In genomic region chr19:53359160-53360033, GRCm38 (mm10) we compare ENCODE assay signal across 8 mouse cellular contexts. TPM values are rescaled to one million over a fixed set of nuclear protein-coding genes. Genes with fewer than 3 reads are reported as not detected.
DNase-seq lines count a peak whose midpoint lies in the region; ATAC-seq and TF ChIP-seq lines count a peak whose summit lies in the region.

No protein-coding gene starts in this region.

- peak; percentile 70 for DNase-seq in kidney, adult 18-20 months
- no peak for DNase-seq in kidney, adult 11 months
- DNase-seq in adrenal gland, postnatal 10 days: peak; percentile 80
- peak; percentile 15 for DNase-seq in fibroblast of lung, adult 2 months (ENCODE audit: low read depth)
- peak; percentile 46 for DNase-seq in liver, postnatal 0 days
- DNase-seq in stomach, postnatal 0 days (ENCODE audit: low spot score): peak; percentile 31
- no peak for DNase-seq in embryo, embryonic 10 days (ENCODE audit: low spot score)

- peaks cover 16% of the 10 kb centered on the region for H3K4me1 ChIP-seq in hindbrain, embryonic 16.5 days (ENCODE audit: control insufficient read depth, insufficient read depth, low read depth, low read length)
- peaks cover 7% of the 10 kb centered on the region; the same call in 1 of the 2 replicates for H3K4me1 ChIP-seq in liver, postnatal 0 days (ENCODE audit: insufficient read depth)
- H3K4me1 ChIP-seq in stomach, postnatal 0 days (replicated peaks; ENCODE audit: control insufficient read depth, insufficient read depth): no peaks in the 10 kb centered on the region

- ATAC-seq in hindbrain, embryonic 16.5 days: peak; percentile 78
- peak; percentile 77 for ATAC-seq in liver, postnatal 0 days
- ATAC-seq in stomach, postnatal 0 days (ENCODE audit: low FRiP score, low TSS enrichment): peak; percentile 22; the same call in 1 of the 2 replicates

- H3K9ac ChIP-seq in hindbrain, embryonic 16.5 days (ENCODE audit: low read depth, low read length): no peak overlapping the region
- H3K9ac ChIP-seq in liver, postnatal 0 days (replicated peaks): peak overlapping the region; percentile 18
- H3K9ac ChIP-seq in stomach, postnatal 0 days (ENCODE audit: low read length): no peak overlapping the region

- no peaks in the 10 kb centered on the region for H3K36me3 ChIP-seq in hindbrain, embryonic 16.5 days (ENCODE audit: control insufficient read depth, insufficient read depth, low read length)
- H3K36me3 ChIP-seq in liver, postnatal 0 days (replicated peaks; ENCODE audit: insufficient read depth, low read length): peaks cover 2% of the 10 kb centered on the region; the same call in 1 of the 2 replicates
- H3K36me3 ChIP-seq in stomach, postnatal 0 days (ENCODE audit: control insufficient read depth, insufficient read depth, low read length): no peaks in the 10 kb centered on the region; the same call in 1 of the 2 replicates

- peak overlapping the region; percentile 76 for H3K27ac ChIP-seq in hindbrain, embryonic 16.5 days (ENCODE audit: low read depth, low read length)
- H3K27ac ChIP-seq in liver, postnatal 0 days (ENCODE audit: low read depth): peak overlapping the region; percentile 92
- no peak overlapping the region for H3K27ac ChIP-seq in stomach, postnatal 0 days (replicated peaks)

- WGBS in hindbrain, embryonic 16.5 days: 27% methylated on average over 22 of the region's 22 CpGs
- 72% methylated on average over 22 of the region's 22 CpGs for WGBS in liver, postnatal 0 days (ENCODE audit: insufficient replicate concordance)
- 44% methylated on average over 22 of the region's 22 CpGs for WGBS in stomach, postnatal 0 days

- no peaks in the 10 kb centered on the region for H3K9me3 ChIP-seq in hindbrain, embryonic 16.5 days (ENCODE audit: control insufficient read depth, low read length)
- H3K9me3 ChIP-seq in liver, postnatal 0 days (ENCODE audit: low read length): no peaks in the 10 kb centered on the region
- no peaks in the 10 kb centered on the region for H3K9me3 ChIP-seq in stomach, postnatal 0 days (ENCODE audit: control insufficient read depth, low read length)

- H3K4me3 ChIP-seq in hindbrain, embryonic 16.5 days (ENCODE audit: low read length): peak overlapping the region; percentile 5; the same call in 1 of the 2 replicates
- H3K4me3 ChIP-seq in liver, postnatal 0 days (ENCODE audit: low read depth, low read length): 0 out of 2 replicates have a peak overlapping the region, but pooled peaks have one; percentile 3
- H3K4me3 ChIP-seq in stomach, postnatal 0 days (ENCODE audit: low read depth, low read length): peak overlapping the region; percentile 12; the same call in 1 of the 2 replicates

- no peak for TF ChIP-seq CTCF in liver, postnatal 0 days (IDR thresholded peaks at IDR 0.05; ENCODE audit: low read depth)
- no peak for TF ChIP-seq CTCF in stomach, postnatal 0 days (IDR thresholded peaks at IDR 0.05; ENCODE audit: low read depth)

- TF ChIP-seq EP300 in liver, postnatal 0 days (IDR thresholded peaks at IDR 0.05; ENCODE audit: low read depth): no peak
- no peak for TF ChIP-seq EP300 in stomach, postnatal 0 days (optimal IDR thresholded peaks at IDR 0.05)

- H3K27me3 ChIP-seq in hindbrain, embryonic 16.5 days (replicated peaks; ENCODE audit: control insufficient read depth, insufficient read depth, low read length): no peaks in the 10 kb centered on the region
- no peaks in the 10 kb centered on the region for H3K27me3 ChIP-seq in liver, postnatal 0 days (ENCODE audit: insufficient read depth, low read length)
- no peaks in the 10 kb centered on the region for H3K27me3 ChIP-seq in stomach, postnatal 0 days (ENCODE audit: control insufficient read depth, insufficient read depth, low read length)

- peak overlapping the region; percentile 40 for H3K4me2 ChIP-seq in hindbrain, embryonic 16.5 days (ENCODE audit: low read length)
- H3K4me2 ChIP-seq in liver, postnatal 0 days (ENCODE audit: low read depth, low read length): peak overlapping the region; percentile 47
- peak overlapping the region; percentile 46 for H3K4me2 ChIP-seq in stomach, postnatal 0 days (replicated peaks; ENCODE audit: low read depth)

RNA-seq across cellular contexts. Expression of gene Gm10197, which starts 12.2 kb away (rescaled TPM):
- total RNA-seq in adrenal gland, postnatal 10 days (2021): not detected
- not detected in 2 replicates for polyA plus RNA-seq in hindbrain, embryonic 16.5 days (2015; fragmentation: Nextera tagmentation; extraction: Ambion mirVana)
- polyA plus RNA-seq in liver, postnatal 0 days (2015; fragmentation: Nextera tagmentation; extraction: Ambion mirVana): not detected in 2 replicates
- not detected in 2 replicates for polyA plus RNA-seq in stomach, postnatal 0 days (2015; fragmentation: Nextera tagmentation; extraction: Ambion mirVana)

RNA-seq across cellular contexts. Expression of gene Smndc1, which starts 31.0 kb away (rescaled TPM):
- 10 to 100 TPM; 37.5 to 38.5 TPM for total RNA-seq in adrenal gland, postnatal 10 days (2021)
- 26.9 and 29.8 TPM in 2 replicates for polyA plus RNA-seq in hindbrain, embryonic 16.5 days (2015; fragmentation: Nextera tagmentation; extraction: Ambion mirVana)
- 18.9 and 21.7 TPM in 2 replicates for polyA plus RNA-seq in liver, postnatal 0 days (2015; fragmentation: Nextera tagmentation; extraction: Ambion mirVana)
- polyA plus RNA-seq in stomach, postnatal 0 days (2015; fragmentation: Nextera tagmentation; extraction: Ambion mirVana): 26.1 and 26.6 TPM in 2 replicates

RNA-seq across cellular contexts. Expression of gene Mxi1, which starts 49.1 kb away (rescaled TPM):
- total RNA-seq in adrenal gland, postnatal 10 days (2021): 10 to 100 TPM; 31.0 to 31.7 TPM
- polyA plus RNA-seq in hindbrain, embryonic 16.5 days (2015; fragmentation: Nextera tagmentation; extraction: Ambion mirVana): 18.9 and 27.8 TPM in 2 replicates
- 24.4 and 24.5 TPM in 2 replicates for polyA plus RNA-seq in liver, postnatal 0 days (2015; fragmentation: Nextera tagmentation; extraction: Ambion mirVana)
- 28.6 and 31.3 TPM in 2 replicates for polyA plus RNA-seq in stomach, postnatal 0 days (2015; fragmentation: Nextera tagmentation; extraction: Ambion mirVana)

Comparison
In these comparisons a context has a peak if more than half of its experiments do, and no peak if none do; other contexts are left out.
1. DNase-seq: peak in kidney, adult 18-20 months (single experiment), adrenal gland, postnatal 10 days (single experiment), fibroblast of lung, adult 2 months (single experiment), liver, postnatal 0 days (single experiment) and stomach, postnatal 0 days (single experiment); none in kidney, adult 11 months (single experiment) and embryo, embryonic 10 days (single experiment).
2. ATAC-seq: peak in every context shown above with its lines; median percentile 78 in hindbrain, embryonic 16.5 days; 77 in liver, postnatal 0 days; 22 in stomach, postnatal 0 days.
3. Peak in every context shown above with its lines, with median percentiles within 50 percentile points of each other: H3K4me2 ChIP-seq and H3K4me3 ChIP-seq.